ENCODE assay signal across 8 mouse cellular contexts in genomic region chr7:103827808-103828207, GRCm38 (mm10). TPM values are rescaled to one million over a fixed set of nuclear protein-coding genes. Genes with fewer than 3 reads are reported as not detected.
DNase-seq lines count a peak whose midpoint lies in the region; ATAC-seq and TF ChIP-seq lines count a peak whose summit lies in the region.

TSS of gene Hbb-bs (minus strand) at chr7:103828096.

- no peak within 1 kb of the TSS for H3K4me2 ChIP-seq in forebrain, embryonic 13.5 days
- H3K4me2 ChIP-seq in hindbrain, embryonic 11.5 days (replicated peaks; ENCODE audit: low read depth, low read length) = no peak within 1 kb of the TSS

- H3K27me3 ChIP-seq in testis, adult 2 months (ENCODE audit: control insufficient read depth, insufficient read depth, low read length) = no peaks in the 10 kb centered on the region
- no peaks in the 10 kb centered on the region for H3K27me3 ChIP-seq in forebrain, embryonic 13.5 days
- no peaks in the 10 kb centered on the region for H3K27me3 ChIP-seq in hindbrain, embryonic 11.5 days (ENCODE audit: control insufficient read depth, insufficient read depth, low read length)
- H3K27me3 ChIP-seq in liver, adult 2 months (ENCODE audit: control insufficient read depth, insufficient read depth, low read length) = no peaks in the 10 kb centered on the region

- H3K27ac ChIP-seq in testis, adult 2 months (ENCODE audit: control insufficient read depth, insufficient read depth, low read depth, low read length) = no peak within 1 kb of the TSS
- no peak within 1 kb of the TSS for H3K27ac ChIP-seq in forebrain, embryonic 13.5 days
- no peak within 1 kb of the TSS for H3K27ac ChIP-seq in hindbrain, embryonic 11.5 days (ENCODE audit: low read depth, low read length)
- H3K27ac ChIP-seq in liver, adult 2 months (replicated peaks; ENCODE audit: insufficient read depth, low read depth, low read length) = no peak within 1 kb of the TSS

- no peak for TF ChIP-seq POLR2A in testis, adult 2 months (IDR thresholded peaks at IDR 0.05; ENCODE audit: control insufficient read depth, low read depth, low read length)
- no peak for TF ChIP-seq POLR2A in liver, adult 2 months (IDR thresholded peaks at IDR 0.05; ENCODE audit: extremely low read depth, insufficient read depth, low read length)

- TF ChIP-seq CTCF in testis, adult 2 months (IDR thresholded peaks at IDR 0.05; ENCODE audit: control insufficient read depth, insufficient read depth, insufficient replicate concordance, low read depth, low read length) = no peak
- no peak for TF ChIP-seq CTCF in liver, adult 2 months (IDR thresholded peaks at IDR 0.05; ENCODE audit: low read depth, low read length)

- no peak for DNase-seq in testis, postnatal 10 days (ENCODE audit: low spot score)
- no peak for DNase-seq in hindbrain, embryonic 11.5 days (ENCODE audit: low spot score)
- DNase-seq in liver, adult 2 months (ENCODE audit: extremely low read depth, low read depth, low spot score) = no peak
- DNase-seq in spleen, postnatal 14 days (ENCODE audit: low spot score in 2 of 2) = peak; percentile 65 to 77
- DNase-seq in lung, postnatal 36 days = no peak

- H3K36me3 ChIP-seq in testis, adult 2 months (ENCODE audit: control insufficient read depth, insufficient read depth, low read length) = no peaks in the 10 kb centered on the region
- H3K36me3 ChIP-seq in forebrain, embryonic 13.5 days (ENCODE audit: poor library complexity, severe bottlenecking) = no peaks in the 10 kb centered on the region
- no peaks in the 10 kb centered on the region for H3K36me3 ChIP-seq in hindbrain, embryonic 11.5 days (ENCODE audit: control insufficient read depth, insufficient read depth, low read length)
- H3K36me3 ChIP-seq in liver, adult 2 months (ENCODE audit: control insufficient read depth, insufficient read depth, low read length) = no peaks in the 10 kb centered on the region

- no peaks in the 10 kb centered on the region for H3K9me3 ChIP-seq in forebrain, embryonic 13.5 days (replicated peaks)
- H3K9me3 ChIP-seq in hindbrain, embryonic 11.5 days (ENCODE audit: control insufficient read depth, low read length) = no peaks in the 10 kb centered on the region

- no peak within 1 kb of the TSS for H3K4me3 ChIP-seq in testis, adult 2 months (ENCODE audit: control insufficient read depth, low read depth, low read length)
- H3K4me3 ChIP-seq in forebrain, embryonic 13.5 days = no peak within 1 kb of the TSS
- H3K4me3 ChIP-seq in hindbrain, embryonic 11.5 days (ENCODE audit: low read depth, low read length) = no peak within 1 kb of the TSS
- no peak within 1 kb of the TSS for H3K4me3 ChIP-seq in liver, adult 2 months (ENCODE audit: insufficient read depth, low read depth, low read length)

- H3K9ac ChIP-seq in forebrain, embryonic 13.5 days = no peak within 1 kb of the TSS
- H3K9ac ChIP-seq in hindbrain, embryonic 11.5 days (ENCODE audit: low read depth, low read length) = no peak within 1 kb of the TSS
- H3K9ac ChIP-seq in liver, adult 2 months (ENCODE audit: low read depth, low read length) = no peak within 1 kb of the TSS

- ATAC-seq in forebrain, embryonic 13.5 days = no peak
- no peak for ATAC-seq in hindbrain, embryonic 11.5 days (ENCODE audit: low FRiP score)
- no peak for ATAC-seq in granulocyte monocyte progenitor cell, adult 5-6 weeks (replicated peaks; ENCODE audit: poor library complexity, severe bottlenecking)

- H3K79me2 ChIP-seq in liver, adult 2 months (ENCODE audit: control insufficient read depth, insufficient read depth, low read length) = no peaks in the 10 kb centered on the region

- 97% methylated on average over 4 of the region's 4 CpGs for WGBS in forebrain, embryonic 13.5 days
- WGBS in hindbrain, embryonic 11.5 days = 98% methylated on average over 4 of the region's 4 CpGs
- WGBS in liver, adult 2 months = 88% methylated on average over 4 of the region's 4 CpGs

- H3K4me1 ChIP-seq in testis, adult 2 months (ENCODE audit: control insufficient read depth, insufficient read depth, low read length) = no peaks in the 10 kb centered on the region
- H3K4me1 ChIP-seq in forebrain, embryonic 13.5 days = no peaks in the 10 kb centered on the region
- H3K4me1 ChIP-seq in hindbrain, embryonic 11.5 days (replicated peaks; ENCODE audit: control insufficient read depth, insufficient read depth, low read length) = no peaks in the 10 kb centered on the region
- no peaks in the 10 kb centered on the region for H3K4me1 ChIP-seq in liver, adult 2 months (ENCODE audit: control insufficient read depth, insufficient read depth, low read length)

RNA-seq across cellular contexts. Expression of gene Hbb-bs, which starts in this region (rescaled TPM):
- 78.9 and 88.8 TPM in 2 replicates for polyA plus RNA-seq in testis, adult 2 months (2012; rRNA removed)
- 1,844 and 2,278 TPM in 2 replicates for polyA plus RNA-seq in forebrain, embryonic 13.5 days (2015; fragmentation: Nextera tagmentation; extraction: Ambion mirVana)
- 266 and 269 TPM in 2 replicates for polyA plus RNA-seq in hindbrain, embryonic 11.5 days (2014; fragmentation: Nextera tagmentation; extraction: Ambion mirVana)
- total RNA-seq in liver, adult 2 months (2014; rRNA removed) = 760 and 1,100 TPM in 2 replicates
- polyA plus RNA-seq in liver, adult 2 months (2012; rRNA removed) = 551 and 848 TPM in 2 replicates
- not detected in 2 replicates for total RNA-seq in granulocyte monocyte progenitor cell, adult 5-6 weeks (2014; fragmentation: Nextera tagmentation)
- total RNA-seq in granulocyte monocyte progenitor cell, adult 5-6 weeks (2017) = 1.6 and 5.2 TPM in 2 replicates

Comparison
In these comparisons a context has a peak if more than half of its experiments do, and no peak if none do; other contexts are left out.
1. RNA of gene Hbb-bs (total RNA-seq): 760 to 1,100 TPM in liver, adult 2 months; 1.6 to 5.2 TPM in granulocyte monocyte progenitor cell, adult 5-6 weeks; every median in the first group is over 100 times any median in the second.
2. DNase-seq: peak in spleen, postnatal 14 days (2 of 2); none in testis, postnatal 10 days (single experiment), hindbrain, embryonic 11.5 days (single experiment), liver, adult 2 months (single experiment) and lung, postnatal 36 days (single experiment).